Mouse (Mus musculus) thymus, postnatal 0 days (tissue): Measurements from ENCODE around the gene Rpl10a. TPM values are rescaled to one million over a fixed set of nuclear protein-coding genes. Genes with fewer than 3 reads are reported as not detected.
A peak's percentile ranks its signal among the peaks of the same experiment; 100 is the strongest.
"Not testable (repeated sequence)": the region's sequence is repeated elsewhere in the genome, so short reads cannot be mapped to it uniquely, and the experiment has no call there.

ENCODE experiments used
- DNase-seq: peaks from one replicate; pipeline ENCODE4 v3.0.0-alpha.2; 2015; ENCODE audit warnings: low spot score
- polyA plus RNA-seq: library from polyadenylated mRNA; unstranded; fragments of >200 nt; fragmentation: Nextera tagmentation; extraction: Ambion mirVana; gene quantifications from 2 replicates; pipeline ENCODE4 v1.2.1, GENCODE M21; 2015

The Rpl10a gene
- polyA plus RNA-seq, 1 experiment from 2014 or later: 790 TPM

- not testable (repeated sequence) for DNase-seq
Observed at GRCm38 (mm10) chr17:28358576-28359261, 30.4 kb downstream of the Rpl10a start.

GRCm38 (mm10) chr17:28360531-28361277, 32.4 kb downstream of the Rpl10a start:
- no peak for DNase-seq

GRCm38 (mm10) chr17:28361921-28362652, 33.8 kb downstream of the Rpl10a start:
- DNase-seq: no peak

- no peak for DNase-seq
Observed at GRCm38 (mm10) chr17:28362653-28363292, 34.5 kb downstream of the Rpl10a start.

GRCm38 (mm10) chr17:28363507-28363906, 35.2 kb downstream of the Rpl10a start:
- DNase-seq: no peak

GRCm38 (mm10) chr17:28365122-28365521, 36.9 kb downstream of the Rpl10a start, which contains the start of gene Tulp1:
TSS of gene Tulp1 (minus strand) at chr17:28365222.
- DNase-seq: no peak

GRCm38 (mm10) chr17:28368449-28368848, 40.2 kb downstream of the Rpl10a start:
- peak; percentile 78 for DNase-seq

GRCm38 (mm10) chr17:28369056-28369455, 40.8 kb downstream of the Rpl10a start:
- DNase-seq: no peak

- DNase-seq: no peak
Observed at GRCm38 (mm10) chr17:28371286-28371685, 43.0 kb downstream of the Rpl10a start.

- peak; percentile 44 for DNase-seq
Observed at GRCm38 (mm10) chr17:28371941-28372340, 43.7 kb downstream of the Rpl10a start.

- peak; percentile 90 for DNase-seq
Observed at GRCm38 (mm10) chr17:28373821-28374220, 45.5 kb downstream of the Rpl10a start.

GRCm38 (mm10) chr17:28374494-28374893, 46.2 kb downstream of the Rpl10a start:
- peak; percentile 91 for DNase-seq

- DNase-seq: peak; percentile 51
Observed at GRCm38 (mm10) chr17:28375592-28376061, 47.4 kb downstream of the Rpl10a start.

GRCm38 (mm10) chr17:28380255-28380654, 52.0 kb downstream of the Rpl10a start:
- no peak for DNase-seq

Other genes with a start within 250 kb of the Rpl10a start
- 1.3 and 2.0 TPM in 2 replicates for gene Tcp11, start 247.8 kb upstream of the Rpl10a start, polyA plus RNA-seq
- gene Scube3, start 186.3 kb upstream of the Rpl10a start, polyA plus RNA-seq: 0.08 and 0.12 TPM in 2 replicates
- 15.0 and 17.8 TPM in 2 replicates for gene Zfp523, start 151.3 kb upstream of the Rpl10a start, polyA plus RNA-seq
- gene Def6, start 120.7 kb upstream of the Rpl10a start, polyA plus RNA-seq: 201 and 234 TPM in 2 replicates
- 2.3 and 3.0 TPM in 2 replicates for gene Ppard, start 95.8 kb upstream of the Rpl10a start, polyA plus RNA-seq
- 20.7 and 27.6 TPM in 2 replicates for gene Fance, start 15.0 kb upstream of the Rpl10a start, polyA plus RNA-seq
- gene Tead3, start 22.3 kb downstream of the Rpl10a start, polyA plus RNA-seq: 2.1 and 2.2 TPM in 2 replicates
- gene Tulp1, start 36.8 kb downstream of the Rpl10a start, polyA plus RNA-seq: 0.54 and 0.56 TPM in 2 replicates
- gene Fkbp5, start 189.1 kb downstream of the Rpl10a start, polyA plus RNA-seq: 121 and 124 TPM in 2 replicates
- gene Armc12, start 202.3 kb downstream of the Rpl10a start, polyA plus RNA-seq: not detected in 2 replicates
- not detected in 2 replicates for gene Clpsl2, start 220.9 kb downstream of the Rpl10a start, polyA plus RNA-seq
- gene Clps, start 232.3 kb downstream of the Rpl10a start, polyA plus RNA-seq: 1.4 and 1.9 TPM in 2 replicates
- gene Lhfpl5, start 247.2 kb downstream of the Rpl10a start, polyA plus RNA-seq: 0.27 TPM in 1 of 2 replicates, not detected in the other